Mouse (Mus musculus) forebrain, embryonic 14.5 days (tissue): ENCODE data around the gene Lepr. TPM values are rescaled to one million over a fixed set of nuclear protein-coding genes. Genes with fewer than 3 reads are reported as not detected.

Source experiments
- ATAC-seq: fragments of 200-750 bp; cut with Nextera tagmentation; 2 replicates; pipeline ENCODE4 v1.8.0; 2017; ENCODE audit warnings: mild to moderate bottlenecking, moderate library complexity
- DNase-seq: peaks from one replicate; pipeline ENCODE4 v3.0.0-alpha.2; 2015; ENCODE audit warnings: low spot score
- H3K27ac ChIP-seq: fragments of 300-500 bp; sonication (generic); 2 replicates; pipeline ENCODE4 v1.5.1; 2014; ENCODE audit warnings: low read depth, mild to moderate bottlenecking, control low read depth, low read length, moderate library complexity
- H3K27me3 ChIP-seq: fragments of 300-500 bp; sonication (generic); replicated peaks from 2 replicates; pipeline ENCODE4 v1.6.1; 2014; ENCODE audit warnings: low read length, control low read depth, mixed read lengths; ENCODE audit not compliant: control insufficient read depth, insufficient read depth
- H3K36me3 ChIP-seq: fragments of 300-500 bp; sonication (generic); 2 replicates; pipeline ENCODE4 v1.6.1; 2014; ENCODE audit warnings: low read length, control low read depth; ENCODE audit not compliant: control insufficient read depth, insufficient read depth
- H3K4me1 ChIP-seq: fragments of 300-500 bp; sonication (generic); 2 replicates; pipeline ENCODE4 v1.6.1; 2014; ENCODE audit warnings: antibody characterized with exemption, low read length, control low read depth; ENCODE audit not compliant: control insufficient read depth, insufficient read depth
- H3K4me2 ChIP-seq: fragments of 300-500 bp; sonication (generic); 2 replicates; pipeline ENCODE4 v1.6.1; 2014; ENCODE audit warnings: mild to moderate bottlenecking, control low read depth, low read length
- H3K4me3 ChIP-seq: fragments of 300-500 bp; sonication (generic); 2 replicates; pipeline ENCODE4 v1.5.1; 2014; ENCODE audit warnings: low read depth, low read length, control low read depth
- H3K9ac ChIP-seq: fragments of 300-500 bp; sonication (generic); 2 replicates; pipeline ENCODE4 v1.6.1; 2014; ENCODE audit warnings: mild to moderate bottlenecking, low read length, control low read depth, moderate library complexity
- H3K9me3 ChIP-seq: fragments of 300-500 bp; sonication (generic); replicated peaks from 2 replicates; pipeline ENCODE4 v1.6.1; 2016; ENCODE audit warnings: low read length, control low read depth, mixed read lengths; ENCODE audit not compliant: control insufficient read depth
- whole genome bisulfite sequencing: fragments of 180-500 bp; shearing (Covaris S2); extraction: QIAGEN DNeasy Blood & Tissue Kit; methylation state at CpG from one replicate; pipeline ENCODE4 v1.1.7; 2014; 5-methylcytosine and 5-hydroxymethylcytosine counted together
- polyA plus RNA-seq: library from polyadenylated mRNA; unstranded; fragments of >200 nt; fragmentation: Nextera tagmentation; extraction: Ambion mirVana; gene quantifications from 2 replicates; pipeline ENCODE4 v1.2.1, GENCODE M21; 2014

The Lepr gene
- polyA plus RNA-seq: 3.6 and 5.3 TPM in 2 replicates

DNA sequence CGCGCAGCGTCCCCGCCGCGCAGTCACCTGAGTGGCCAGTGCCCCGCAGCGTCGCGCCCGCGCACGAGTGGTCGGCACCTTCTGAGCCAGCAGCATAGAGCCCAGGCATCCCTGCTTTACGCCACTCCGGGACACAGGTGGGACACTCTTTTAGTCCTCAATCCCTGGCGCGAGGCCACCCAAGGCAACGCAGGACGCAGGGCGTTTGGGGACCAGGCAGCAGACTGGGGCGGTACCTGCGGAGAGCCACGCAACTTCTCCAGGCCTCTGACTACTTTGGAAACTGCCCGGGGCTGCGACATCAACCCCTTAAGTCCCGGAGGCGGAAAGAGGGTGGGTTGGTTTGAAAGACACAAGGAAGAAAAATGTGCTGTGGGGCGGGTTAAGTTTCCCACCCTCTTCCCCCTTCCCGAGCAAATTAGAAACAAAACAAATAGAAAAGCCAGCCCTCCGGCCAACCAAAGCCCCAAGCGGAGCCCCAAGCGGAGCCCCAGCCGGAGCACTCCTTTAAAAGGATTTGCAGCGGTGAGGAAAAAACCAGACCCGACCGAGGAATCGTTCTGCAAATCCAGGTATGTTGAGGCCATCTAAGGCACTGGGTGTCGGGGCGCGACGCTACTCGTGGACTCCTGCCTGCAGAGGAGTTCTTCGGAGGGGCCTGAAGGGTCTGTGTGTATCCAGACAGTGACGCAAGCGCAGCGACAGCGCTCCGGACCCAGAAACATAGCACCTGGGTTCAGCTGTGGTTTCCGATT lies at the start of gene Lepr:
Gene Lepr, plus strand, starts transcription at position 38 of the 755 bp plus-strand sequence.
- Histone ChIP-seq H3K27me3 (peaks cover 23% of the 10 kb centered on the region), H3K9ac (peak within 1 kb of the TSS; percentile 54), H3K4me1 (peaks cover 6% of the 10 kb centered on the region; the same call in 1 of the 2 replicates), H3K36me3 (no peaks in the 10 kb centered on the region), H3K4me2 (peak within 1 kb of the TSS; percentile 67), H3K27ac (no peak within 1 kb of the TSS), H3K9me3 (no peaks in the 10 kb centered on the region), H3K4me3 (peak within 1 kb of the TSS; percentile 40)
- WGBS: under 1% methylated on average over 50 of the region's 50 CpGs
- DNase-seq (peak; percentile 30), ATAC-seq (peak; percentile 15; the same call in 1 of the 2 replicates)

DNA sequence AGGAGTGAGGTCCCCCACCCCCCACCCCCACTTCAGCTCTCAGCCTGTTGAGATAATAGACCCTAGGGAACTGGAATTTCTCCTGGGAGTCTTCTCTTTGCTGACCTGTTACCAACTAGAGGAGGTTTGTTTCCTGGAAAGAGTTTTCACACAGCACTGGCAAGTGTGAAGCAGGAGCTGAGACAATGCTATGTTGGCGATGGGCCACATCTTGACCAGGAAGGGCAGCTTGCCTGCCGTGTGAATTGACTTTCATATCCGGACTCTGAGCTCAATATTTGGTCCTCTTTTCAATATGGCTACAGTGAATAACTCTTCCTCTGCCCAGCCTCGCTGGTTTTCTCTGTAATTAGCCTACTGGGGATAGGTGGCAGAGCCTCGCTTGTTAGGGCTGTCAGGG lies 48.0 kb upstream of the Lepr start:
- H3K4me2 ChIP-seq: no peak overlapping the region
- ATAC-seq (no peak), DNase-seq (peak; percentile 12)
- H3K36me3 ChIP-seq: no peaks in the 10 kb centered on the region
- no peak overlapping the region for H3K4me3 ChIP-seq
- WGBS: 32% methylated on average over 5 of the region's 5 CpGs
- no peak overlapping the region for H3K27ac ChIP-seq
- no peaks in the 10 kb centered on the region for H3K27me3 ChIP-seq
- no peak overlapping the region for H3K9ac ChIP-seq
- H3K9me3 ChIP-seq: 0 out of 2 replicates have a peak, but pooled peaks cover 3% of the 10 kb centered on the region
- no peaks in the 10 kb centered on the region for H3K4me1 ChIP-seq

DNA sequence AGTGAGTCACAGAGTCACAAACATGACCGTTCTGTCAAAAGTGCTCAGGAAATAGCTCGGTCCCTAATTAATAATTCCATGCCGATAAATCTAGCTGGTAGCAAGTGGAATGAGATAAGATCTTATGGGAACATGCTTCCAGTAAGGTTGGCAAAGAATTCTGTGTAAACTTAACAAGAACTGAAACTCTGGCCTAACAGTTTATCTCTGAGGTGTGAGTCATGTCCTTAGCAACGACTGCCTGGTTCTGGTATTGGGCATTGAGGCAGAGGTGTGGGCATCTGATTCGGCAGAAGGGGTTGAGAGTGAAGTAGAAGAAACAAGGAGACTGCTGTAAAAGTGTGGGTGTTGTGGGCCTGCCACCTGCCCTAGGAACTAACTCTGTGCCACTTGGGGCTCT lies 47.4 kb upstream of the Lepr start:
- WGBS: 61% methylated on average over 5 of the region's 5 CpGs

DNA sequence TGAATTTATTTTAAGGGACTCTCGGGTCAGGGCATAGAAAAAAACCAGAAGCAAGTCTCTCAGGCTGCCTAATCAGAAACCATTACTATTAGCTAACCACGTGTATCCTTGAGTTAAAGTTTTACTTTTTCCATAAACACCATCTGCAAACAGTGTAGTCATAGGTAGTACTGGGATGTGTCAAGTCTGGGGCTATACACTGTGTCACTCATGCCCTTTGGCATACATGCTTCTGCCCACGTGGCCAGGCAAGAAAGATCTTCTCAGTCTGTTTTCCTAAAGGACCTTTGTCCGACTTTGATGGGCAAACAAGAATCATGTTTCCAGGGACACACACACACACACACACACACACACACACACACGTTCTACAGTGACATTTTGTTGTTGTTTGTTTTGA lies 42.4 kb upstream of the Lepr start:
- H3K27ac ChIP-seq: no peak overlapping the region
- H3K4me3 ChIP-seq: no peak overlapping the region
- no peaks in the 10 kb centered on the region for H3K36me3 ChIP-seq
- H3K4me1 ChIP-seq: no peaks in the 10 kb centered on the region
- no peak for DNase-seq
- H3K9me3 ChIP-seq: no peaks in the 10 kb centered on the region
- H3K9ac ChIP-seq: no peak overlapping the region
- no peak for ATAC-seq
- no peaks in the 10 kb centered on the region for H3K27me3 ChIP-seq
- WGBS: 80% methylated on average over 5 of the region's 5 CpGs
- no peak overlapping the region for H3K4me2 ChIP-seq

More for the DNA sequence above, 47.4 kb upstream of the Lepr start:
- no peaks in the 10 kb centered on the region for H3K4me1 ChIP-seq
- H3K4me3 ChIP-seq: no peak overlapping the region
- H3K9me3 ChIP-seq: 0 out of 2 replicates have a peak, but pooled peaks cover 3% of the 10 kb centered on the region
- no peak overlapping the region for H3K9ac ChIP-seq
- DNase-seq (no peak), ATAC-seq (no peak)
- no peak overlapping the region for H3K4me2 ChIP-seq
- H3K27me3 ChIP-seq: no peaks in the 10 kb centered on the region
- no peak overlapping the region for H3K27ac ChIP-seq
- H3K36me3 ChIP-seq: no peaks in the 10 kb centered on the region

DNA sequence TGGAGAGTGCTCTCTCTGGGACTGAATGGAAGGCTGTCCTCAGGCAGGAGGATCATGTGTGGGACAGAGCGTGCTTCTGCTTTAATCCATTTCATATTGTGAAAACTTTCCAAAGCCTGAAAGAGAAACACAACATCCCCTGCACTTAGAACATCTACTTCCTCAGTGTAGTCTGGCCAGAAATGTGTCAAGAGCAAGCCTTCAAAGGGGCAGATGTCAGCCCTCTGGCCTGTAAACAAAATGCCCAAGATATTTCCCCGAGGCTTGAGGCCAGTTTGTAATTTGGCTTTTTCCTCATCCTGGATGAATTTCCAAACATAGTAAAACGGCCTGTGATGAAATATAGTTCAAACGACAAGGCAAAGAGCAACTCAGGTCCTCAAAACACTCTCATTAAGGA lies 41.5 kb upstream of the Lepr start:
- no peaks in the 10 kb centered on the region for H3K36me3 ChIP-seq
- no peaks in the 10 kb centered on the region for H3K27me3 ChIP-seq
- no peaks in the 10 kb centered on the region for H3K4me1 ChIP-seq
- H3K4me3 ChIP-seq: no peak overlapping the region
- DNase-seq (no peak), ATAC-seq (no peak)
- H3K9me3 ChIP-seq: no peaks in the 10 kb centered on the region
- 85% methylated on average over 4 of the region's 4 CpGs for WGBS
- H3K9ac ChIP-seq: no peak overlapping the region
- H3K4me2 ChIP-seq: no peak overlapping the region
- no peak overlapping the region for H3K27ac ChIP-seq

DNA sequence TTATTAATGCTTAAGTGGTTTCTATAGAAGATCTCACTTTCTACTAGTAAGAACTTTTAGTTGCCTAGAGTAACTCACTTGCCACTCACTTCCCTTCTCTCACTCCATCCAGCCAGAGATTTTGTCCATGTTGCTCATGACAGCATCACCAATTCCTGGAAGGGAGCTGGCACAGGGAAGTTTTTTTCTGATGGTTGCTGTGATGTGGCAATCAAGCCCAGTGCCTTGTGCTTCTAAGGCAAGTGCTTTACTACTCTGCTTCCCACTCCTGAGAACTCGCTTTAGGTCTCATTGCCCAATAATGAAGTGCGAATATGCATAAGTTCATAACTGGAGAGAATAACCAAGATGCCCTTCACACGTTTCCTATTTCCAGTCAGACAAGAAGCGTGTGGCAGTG lies 34.6 kb upstream of the Lepr start:
- no peaks in the 10 kb centered on the region for H3K9me3 ChIP-seq
- DNase-seq: no peak
- H3K27ac ChIP-seq: no peak overlapping the region
- no peaks in the 10 kb centered on the region for H3K27me3 ChIP-seq
- H3K36me3 ChIP-seq: no peaks in the 10 kb centered on the region
- ATAC-seq: no peak
- no peak overlapping the region for H3K4me2 ChIP-seq
- H3K4me3 ChIP-seq: no peak overlapping the region
- 93% methylated on average over 4 of the region's 4 CpGs for WGBS
- no peaks in the 10 kb centered on the region for H3K4me1 ChIP-seq
- no peak overlapping the region for H3K9ac ChIP-seq

DNA sequence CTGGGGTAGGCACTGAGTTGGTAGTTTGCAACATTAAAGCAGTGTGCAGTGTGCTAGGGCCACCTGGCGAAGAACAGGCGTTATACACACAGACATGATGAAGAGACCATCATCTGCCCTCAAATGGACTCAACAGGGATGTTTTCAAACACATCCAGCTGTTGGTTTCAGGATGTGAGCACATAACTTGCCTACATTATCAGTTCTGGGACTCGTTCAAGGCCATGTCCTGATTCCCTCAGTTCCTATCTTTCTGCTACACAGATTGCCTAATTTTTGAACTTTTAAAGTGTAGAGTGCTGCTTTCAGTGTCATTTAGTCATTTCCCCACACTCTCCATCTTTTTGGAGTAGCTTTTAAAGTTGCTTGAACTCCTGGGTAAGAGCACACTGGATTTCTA lies 34.1 kb upstream of the Lepr start:
- WGBS: 87% methylated on average over 3 of the region's 3 CpGs
- Histone ChIP-seq H3K4me3 (no peak overlapping the region), H3K4me1 (no peaks in the 10 kb centered on the region), H3K4me2 (no peak overlapping the region), H3K9me3 (no peaks in the 10 kb centered on the region), H3K27me3 (no peaks in the 10 kb centered on the region), H3K36me3 (no peaks in the 10 kb centered on the region), H3K9ac (no peak overlapping the region), H3K27ac (no peak overlapping the region)
- no peak for ATAC-seq
- no peak for DNase-seq

DNA sequence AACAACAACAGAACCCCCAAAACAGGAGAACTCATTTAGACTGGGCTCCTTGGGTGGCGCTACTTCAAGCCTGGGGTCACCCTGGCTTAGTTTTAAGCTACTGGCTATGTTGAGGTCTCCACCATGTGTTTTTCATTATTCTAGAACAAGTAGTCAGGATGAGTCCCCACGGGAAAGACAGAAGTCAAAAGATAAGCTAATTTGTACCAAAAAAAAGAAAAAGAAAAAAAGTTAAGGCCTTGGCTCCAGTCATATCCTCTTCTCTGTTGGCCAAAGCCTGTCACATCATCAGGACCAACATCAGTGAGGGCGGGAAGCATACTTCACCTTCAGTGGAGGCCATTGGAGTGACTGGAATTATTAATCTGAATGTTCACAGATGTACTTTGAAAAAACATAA lies 32.4 kb upstream of the Lepr start:
- H3K27me3 ChIP-seq: no peaks in the 10 kb centered on the region
- H3K4me3 ChIP-seq: no peak overlapping the region
- H3K4me2 ChIP-seq: no peak overlapping the region
- no peak for ATAC-seq
- H3K9me3 ChIP-seq: no peaks in the 10 kb centered on the region
- H3K36me3 ChIP-seq: no peaks in the 10 kb centered on the region
- no peaks in the 10 kb centered on the region for H3K4me1 ChIP-seq
- no peak for DNase-seq
- WGBS: 94% methylated on average over 3 of the region's 3 CpGs
- H3K27ac ChIP-seq: no peak overlapping the region
- no peak overlapping the region for H3K9ac ChIP-seq

DNA sequence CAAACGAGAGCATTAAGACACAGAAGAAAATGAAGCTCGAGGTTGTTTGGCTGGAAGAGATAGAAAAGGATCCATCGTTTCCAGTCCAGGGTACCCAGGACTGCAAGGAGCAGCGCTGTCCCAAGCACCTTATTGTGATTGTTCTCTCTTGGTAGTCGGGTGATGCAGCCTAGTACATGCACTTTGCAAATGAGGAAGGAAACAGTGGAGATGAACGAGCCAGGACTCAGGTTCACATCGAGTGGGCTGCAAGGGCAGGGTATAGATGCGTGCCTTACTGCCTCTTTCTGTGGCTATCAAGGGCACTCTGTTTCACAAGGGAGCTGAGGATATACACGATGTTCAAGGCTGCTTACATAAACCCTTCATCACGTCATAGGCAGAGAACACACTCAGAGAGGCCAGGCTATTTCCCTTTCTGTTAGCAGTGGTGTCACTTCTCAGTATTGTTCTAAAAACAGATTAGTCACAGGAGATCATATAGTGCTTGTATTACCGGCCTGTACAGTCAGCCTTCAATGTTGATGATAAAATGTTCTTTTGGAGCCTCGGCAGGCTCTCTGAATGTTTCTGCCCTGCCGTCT lies 30.9 kb upstream of the Lepr start:
- H3K36me3 ChIP-seq: no peaks in the 10 kb centered on the region
- 87% methylated on average over 13 of the region's 13 CpGs for WGBS
- no peaks in the 10 kb centered on the region for H3K27me3 ChIP-seq
- no peaks in the 10 kb centered on the region for H3K4me1 ChIP-seq
- H3K4me2 ChIP-seq: no peak overlapping the region
- no peak overlapping the region for H3K4me3 ChIP-seq
- ATAC-seq (no peak), DNase-seq (no peak)
- no peak overlapping the region for H3K27ac ChIP-seq
- H3K9me3 ChIP-seq: no peaks in the 10 kb centered on the region
- no peak overlapping the region for H3K9ac ChIP-seq
